Mouse (Mus musculus) lung, embryonic 14.5 days (tissue): ENCODE data around the gene Ctnna2. TPM values are rescaled to one million over a fixed set of nuclear protein-coding genes. Genes with fewer than 3 reads are reported as not detected.

Experiments
- ATAC-seq: fragments of 200-750 bp; cut with Nextera tagmentation; 2 replicates; pipeline ENCODE4 v1.8.0; 2017; ENCODE audit warnings: mild to moderate bottlenecking, moderate TSS enrichment, moderate library complexity; ENCODE audit not compliant: insufficient read depth
- DNase-seq: peaks from one replicate; pipeline ENCODE4 v3.0.0-alpha.2; 2015
- H3K27ac ChIP-seq: fragments of 300-500 bp; sonication (generic); 2 replicates; pipeline ENCODE4 v1.5.1; 2014; ENCODE audit warnings: low read depth, mild to moderate bottlenecking, moderate library complexity
- H3K27me3 ChIP-seq: fragments of 300-500 bp; sonication (generic); 2 replicates; pipeline ENCODE4 v1.6.1; 2014; ENCODE audit warnings: low read length, control low read depth; ENCODE audit not compliant: insufficient read depth
- H3K36me3 ChIP-seq: fragments of 300-500 bp; sonication (generic); 2 replicates; pipeline ENCODE4 v1.6.1; 2014; ENCODE audit warnings: control low read depth; ENCODE audit not compliant: insufficient read depth
- H3K4me1 ChIP-seq: fragments of 300-500 bp; sonication (generic); 2 replicates; pipeline ENCODE4 v1.6.1; 2014; ENCODE audit warnings: antibody characterized with exemption, control low read depth; ENCODE audit not compliant: insufficient read depth
- H3K4me2 ChIP-seq: fragments of 300-500 bp; sonication (generic); 2 replicates; pipeline ENCODE4 v1.6.1; 2014; ENCODE audit warnings: mild to moderate bottlenecking
- H3K4me3 ChIP-seq: fragments of 300-500 bp; sonication (generic); 2 replicates; pipeline ENCODE4 v1.5.1; 2014; ENCODE audit warnings: low read depth, low read length
- H3K9ac ChIP-seq: fragments of 300-500 bp; sonication (generic); 2 replicates; pipeline ENCODE4 v1.6.1; 2014
- H3K9me3 ChIP-seq: fragments of 300-500 bp; sonication (generic); 2 replicates; pipeline ENCODE4 v1.6.1; 2016; ENCODE audit warnings: low read depth, low read length, control low read depth
- CTCF ChIP-seq: IDR thresholded peaks from 2 replicates; pipeline ENCODE4 v1.5.1; 2016; ENCODE audit warnings: antibody characterized with exemption, low read depth
- WGBS: fragments of 180-500 bp; shearing (Covaris S2); extraction: QIAGEN DNeasy Blood & Tissue Kit; methylation state at CpG from one replicate; pipeline ENCODE4 v1.1.7; 2014; 5-methylcytosine and 5-hydroxymethylcytosine counted together
- polyA plus RNA-seq: library from polyadenylated mRNA; unstranded; fragments of >200 nt; fragmentation: Nextera tagmentation; extraction: Ambion mirVana; gene quantifications from 2 replicates; pipeline ENCODE4 v1.2.1, GENCODE M21; 2014

Ctnna2 gene
- polyA plus RNA-seq, 1 experiment from 2014 or later, result 4.4 TPM

DNA sequence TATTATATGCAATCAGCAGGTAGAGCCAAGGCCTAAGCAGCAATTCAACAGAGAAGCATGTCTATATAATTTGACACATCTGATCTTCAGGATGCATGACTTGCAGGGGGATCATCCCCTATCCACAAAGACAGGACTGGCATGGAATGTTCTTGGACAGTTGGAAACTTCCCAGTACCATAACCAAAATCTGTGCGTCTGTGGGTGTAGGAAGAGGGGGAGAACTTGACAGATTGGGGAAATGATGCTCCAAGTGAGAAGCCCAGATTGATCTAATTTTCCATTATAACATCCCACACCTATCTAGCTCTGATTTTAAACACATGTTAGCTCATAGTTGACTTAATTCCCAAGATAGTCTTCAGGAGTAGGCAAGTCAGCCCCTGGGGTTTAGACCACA, 968.5 kb downstream of the Ctnna2 start:
- ATAC-seq (no peak), DNase-seq (no peak)
- Histone ChIP-seq H3K9me3 (no peaks in the 10 kb centered on the region), H3K27ac (no peak overlapping the region), H3K9ac (no peak overlapping the region), H3K4me3 (no peak overlapping the region), H3K4me2 (no peak overlapping the region), H3K4me1 (no peaks in the 10 kb centered on the region), H3K36me3 (no peaks in the 10 kb centered on the region), H3K27me3 (no peaks in the 10 kb centered on the region)
- no peak for TF ChIP-seq CTCF
- WGBS, result 77% methylated on average over 1 of the region's 1 CpGs

DNA sequence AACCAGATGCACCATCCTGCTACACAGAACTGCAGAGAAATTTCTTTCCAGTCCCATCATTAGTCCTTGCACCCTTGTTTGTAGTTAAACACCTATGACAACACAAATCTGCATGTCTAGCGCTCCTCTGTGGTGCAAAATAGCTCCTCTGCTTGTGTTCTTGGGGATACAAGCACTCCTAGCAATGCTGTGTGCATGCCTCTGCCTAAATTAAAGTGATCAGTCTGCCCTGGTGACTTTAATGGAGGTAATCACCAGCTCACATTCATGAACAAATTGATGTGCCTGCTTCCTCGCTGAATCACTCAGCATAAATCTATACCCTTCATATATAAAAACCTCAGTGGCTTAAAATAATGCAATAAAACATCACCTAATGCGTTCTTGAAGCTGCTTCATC, 987.4 kb downstream of the Ctnna2 start:
- ATAC-seq, result no peak

GRCm38 (mm10) chr6:76984773-76985172, 994.7 kb downstream of the Ctnna2 start:
- H3K4me2 ChIP-seq, result no peak overlapping the region
- no peak for TF ChIP-seq CTCF
- no peaks in the 10 kb centered on the region for H3K4me1 ChIP-seq
- WGBS, result 37% methylated on average over 4 of the region's 4 CpGs
- H3K36me3 ChIP-seq, result no peaks in the 10 kb centered on the region
- no peaks in the 10 kb centered on the region for H3K9me3 ChIP-seq
- no peaks in the 10 kb centered on the region for H3K27me3 ChIP-seq
- H3K27ac ChIP-seq, result no peak overlapping the region
- H3K4me3 ChIP-seq, result no peak overlapping the region
- DNase-seq (no peak), ATAC-seq (no peak)
- H3K9ac ChIP-seq, result no peak overlapping the region

More for the DNA sequence above, 987.4 kb downstream of the Ctnna2 start:
- H3K9ac ChIP-seq, result no peak overlapping the region
- WGBS, result 71% methylated on average over 3 of the region's 3 CpGs
- no peaks in the 10 kb centered on the region for H3K27me3 ChIP-seq
- no peaks in the 10 kb centered on the region for H3K36me3 ChIP-seq
- no peaks in the 10 kb centered on the region for H3K9me3 ChIP-seq
- no peak overlapping the region for H3K27ac ChIP-seq
- no peaks in the 10 kb centered on the region for H3K4me1 ChIP-seq
- DNase-seq, result no peak
- no peak overlapping the region for H3K4me3 ChIP-seq
- TF ChIP-seq CTCF, result no peak
- H3K4me2 ChIP-seq, result no peak overlapping the region

GRCm38 (mm10) chr6:76981651-76982050, 997.8 kb downstream of the Ctnna2 start:
- 63% methylated on average over 1 of the region's 1 CpGs for WGBS
- H3K27me3 ChIP-seq, result no peaks in the 10 kb centered on the region
- H3K36me3 ChIP-seq, result no peaks in the 10 kb centered on the region
- ATAC-seq, result no peak
- no peak overlapping the region for H3K4me2 ChIP-seq
- no peak for DNase-seq
- H3K9ac ChIP-seq, result no peak overlapping the region
- no peaks in the 10 kb centered on the region for H3K9me3 ChIP-seq
- TF ChIP-seq CTCF, result no peak
- no peak overlapping the region for H3K4me3 ChIP-seq
- H3K4me1 ChIP-seq, result no peaks in the 10 kb centered on the region
- no peak overlapping the region for H3K27ac ChIP-seq

DNA sequence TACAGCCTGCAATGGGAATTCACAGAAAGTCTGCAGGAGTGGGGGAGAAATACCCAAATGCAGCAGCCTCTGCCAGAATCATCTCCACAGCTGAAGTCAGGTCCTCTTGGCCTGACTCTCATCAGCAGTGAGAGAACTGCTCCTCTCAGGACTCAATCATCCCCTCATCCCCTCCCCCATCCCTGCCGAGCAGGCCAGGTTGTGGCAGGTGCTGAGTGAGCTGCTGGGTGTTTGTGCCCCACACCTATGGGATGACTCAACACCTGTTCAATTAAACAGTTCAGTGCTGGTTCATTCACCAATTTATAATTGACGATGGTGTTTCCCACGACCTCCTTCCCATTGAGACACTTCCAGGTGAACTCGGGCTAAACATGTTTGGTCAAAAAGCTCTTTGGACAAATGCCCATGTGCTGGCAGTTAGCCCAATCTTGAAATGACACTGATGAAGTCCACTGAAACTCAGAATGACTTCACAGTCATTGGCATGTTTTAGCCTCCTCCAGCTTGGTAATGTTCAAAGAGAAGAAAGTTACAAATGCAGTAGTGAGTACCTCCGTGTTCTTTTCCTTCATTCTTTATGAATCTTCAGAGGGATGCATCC, 1000.1 kb downstream of the Ctnna2 start:
- H3K36me3 ChIP-seq, result no peaks in the 10 kb centered on the region
- no peak overlapping the region for H3K27ac ChIP-seq
- WGBS, result 55% methylated on average over 5 of the region's 5 CpGs
- no peak for ATAC-seq
- no peak overlapping the region for H3K9ac ChIP-seq
- H3K9me3 ChIP-seq, result no peaks in the 10 kb centered on the region
- no peak overlapping the region for H3K4me3 ChIP-seq
- TF ChIP-seq CTCF, result no peak
- no peaks in the 10 kb centered on the region for H3K27me3 ChIP-seq
- no peak overlapping the region for H3K4me2 ChIP-seq
- no peaks in the 10 kb centered on the region for H3K4me1 ChIP-seq
- peak; percentile 28 for DNase-seq

DNA sequence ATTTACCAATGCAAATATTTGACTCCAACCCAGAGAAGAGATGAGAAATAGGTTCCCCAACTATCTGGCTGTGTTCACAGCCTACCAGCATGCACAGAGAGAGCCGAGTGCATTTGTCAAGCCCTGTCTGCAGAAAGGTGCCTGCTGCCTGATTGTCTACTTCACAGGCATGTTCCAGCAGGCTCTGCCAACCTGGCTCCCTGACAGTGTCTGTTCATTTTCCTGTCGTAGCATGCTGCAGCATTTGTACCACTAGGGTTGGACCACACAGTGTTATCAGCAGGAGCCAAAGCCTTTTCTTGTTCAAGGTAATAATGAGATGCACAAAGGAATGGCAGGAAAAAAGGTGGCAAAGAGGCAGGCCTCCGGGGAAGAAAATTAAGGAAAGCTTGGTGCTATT, 1001.7 kb downstream of the Ctnna2 start:
- TF ChIP-seq CTCF, result no peak
- peak; percentile 1 for DNase-seq
- no peak overlapping the region for H3K27ac ChIP-seq

DNA sequence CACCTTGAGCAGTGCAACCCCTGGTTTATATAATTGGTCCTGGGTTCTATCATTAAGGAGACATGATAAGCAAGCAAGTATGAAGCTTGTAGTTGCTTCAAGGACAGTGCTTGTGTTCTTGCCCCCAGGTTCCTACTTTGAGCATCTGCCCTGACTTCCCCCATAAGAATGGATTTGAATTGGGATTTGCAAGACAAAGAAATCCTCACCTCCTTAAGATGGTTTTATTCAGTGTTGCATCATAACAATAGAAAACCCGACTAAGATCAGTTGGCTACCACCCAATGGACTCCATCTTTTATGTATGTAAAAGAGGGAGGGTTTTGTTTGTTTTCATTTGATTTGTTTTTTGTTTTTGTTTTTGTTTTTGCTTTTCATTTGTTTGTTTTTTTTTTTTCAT, 1005.2 kb downstream of the Ctnna2 start:
- H3K9ac ChIP-seq, result no peak overlapping the region

More for the DNA sequence above, 1001.7 kb downstream of the Ctnna2 start:
- no peaks in the 10 kb centered on the region for H3K27me3 ChIP-seq
- no peak overlapping the region for H3K9ac ChIP-seq
- WGBS, result 14% methylated on average over 3 of the region's 3 CpGs
- no peaks in the 10 kb centered on the region for H3K4me1 ChIP-seq
- H3K4me3 ChIP-seq, result no peak overlapping the region
- no peak for ATAC-seq
- H3K36me3 ChIP-seq, result no peaks in the 10 kb centered on the region
- no peaks in the 10 kb centered on the region for H3K9me3 ChIP-seq
- H3K4me2 ChIP-seq, result no peak overlapping the region

GRCm38 (mm10) chr6:76964998-76965432, 1014.5 kb downstream of the Ctnna2 start:
- Histone ChIP-seq H3K36me3 (no peaks in the 10 kb centered on the region), H3K4me3 (no peak overlapping the region), H3K9ac (no peak overlapping the region), H3K4me1 (no peaks in the 10 kb centered on the region), H3K9me3 (no peaks in the 10 kb centered on the region), H3K27ac (no peak overlapping the region), H3K27me3 (no peaks in the 10 kb centered on the region), H3K4me2 (no peak overlapping the region)
- ATAC-seq, result no peak
- no peak for DNase-seq
- 78% methylated on average over 5 of the region's 5 CpGs for WGBS
- TF ChIP-seq CTCF, result no peak

More for the DNA sequence above, 1005.2 kb downstream of the Ctnna2 start:
- H3K4me3 ChIP-seq, result no peak overlapping the region
- 81% methylated on average over 1 of the region's 1 CpGs for WGBS
- H3K4me2 ChIP-seq, result no peak overlapping the region
- DNase-seq (no peak), ATAC-seq (no peak)
- no peak for TF ChIP-seq CTCF
- no peak overlapping the region for H3K27ac ChIP-seq
- H3K9me3 ChIP-seq, result no peaks in the 10 kb centered on the region
- no peaks in the 10 kb centered on the region for H3K4me1 ChIP-seq
- no peaks in the 10 kb centered on the region for H3K36me3 ChIP-seq
- H3K27me3 ChIP-seq, result no peaks in the 10 kb centered on the region
